Mouse (Mus musculus) B cell, adult 2 months (primary cell): ENCODE data around the gene Scube1.

Experiments
- DNase-seq, 2 experiments: peaks; one replicate each; pipeline ENCODE4 v3.0.0; 2022

The Scube1 gene

DNA sequence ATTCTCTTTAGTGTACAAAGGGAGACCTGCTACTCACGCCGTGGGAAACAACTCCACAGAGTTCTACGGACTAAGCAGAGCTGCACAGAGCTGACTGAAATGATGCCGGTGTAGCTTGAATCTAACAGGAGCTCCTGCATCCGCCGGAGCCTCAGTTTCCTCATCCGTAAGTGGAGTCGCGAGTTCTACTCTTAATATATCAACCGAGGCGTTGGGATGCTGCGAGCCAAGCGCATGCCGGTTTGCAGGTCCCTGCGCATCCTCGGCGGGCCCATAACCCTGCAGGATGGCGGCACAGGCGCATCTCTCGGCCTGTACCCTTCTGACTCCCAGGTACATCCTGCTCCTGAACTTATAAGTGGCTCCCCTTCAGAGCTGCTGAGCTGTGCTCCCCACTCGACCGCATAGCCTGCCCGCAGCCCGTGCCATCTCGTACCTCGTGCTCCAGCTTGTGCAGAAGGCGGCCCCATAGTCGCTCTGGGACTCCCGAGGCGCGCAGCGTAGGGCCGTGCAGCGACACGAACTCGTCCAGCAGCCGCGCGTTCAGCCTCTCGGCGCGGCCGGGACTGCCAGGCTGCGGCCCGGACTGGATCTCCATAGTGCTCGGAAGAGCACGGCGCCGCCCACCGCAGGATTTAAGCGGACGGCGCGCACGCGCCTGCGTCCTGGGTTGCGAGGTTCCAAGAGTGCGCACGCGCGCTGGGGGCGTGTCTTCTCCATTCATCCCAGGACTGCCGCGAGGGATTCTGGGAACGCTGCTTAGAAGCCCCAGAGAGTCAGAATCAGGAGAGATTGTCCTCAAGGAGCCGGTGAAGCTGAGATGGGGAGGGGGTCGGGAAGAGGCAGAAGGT, 130.1 kb downstream of the Scube1 start, which contains the start of gene Ttll12:
Ttll12 (minus strand) TSS at position 645 of the 851 bp plus-strand sequence.
- peak; percentile 54 to 61 for DNase-seq

DNA sequence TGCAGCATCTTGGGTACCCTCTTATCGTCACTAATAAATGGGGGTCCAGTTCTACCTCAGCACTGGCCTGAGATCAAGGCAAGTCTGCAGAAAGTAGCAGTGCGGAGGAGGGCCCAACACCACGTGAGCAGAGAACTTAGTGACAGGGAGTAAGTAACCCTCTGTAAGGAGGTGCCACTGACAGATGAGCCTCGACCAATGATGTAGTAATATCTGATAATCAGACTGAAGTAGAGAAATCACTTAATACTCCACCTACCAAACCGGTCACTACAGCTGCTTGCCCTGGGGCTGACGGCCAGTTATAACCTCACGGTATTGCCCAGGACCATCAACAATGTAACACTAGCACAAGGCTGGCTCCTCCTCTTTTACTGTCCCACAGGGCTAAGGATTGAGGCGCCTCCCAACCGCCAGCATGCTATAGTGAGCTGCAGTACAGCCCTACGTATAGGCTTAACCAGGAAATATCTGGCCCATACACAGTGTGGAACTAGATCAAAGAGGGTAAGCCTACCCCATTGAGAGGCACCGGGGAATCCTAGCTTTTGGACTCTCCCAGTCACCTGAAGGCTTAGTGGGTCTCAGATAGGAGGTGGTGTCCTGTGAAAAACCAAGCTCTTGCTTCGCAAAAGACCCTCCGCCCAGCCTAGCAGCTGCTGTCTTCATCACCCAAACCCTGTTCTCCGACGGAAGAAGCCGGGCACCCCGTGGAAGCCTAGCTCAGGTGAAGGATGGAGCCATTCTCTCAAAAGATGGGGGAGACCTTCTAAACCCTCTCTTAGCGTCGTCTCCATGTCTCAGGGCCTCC, 130.9 kb downstream of the Scube1 start:
- DNase-seq: no peak

DNA sequence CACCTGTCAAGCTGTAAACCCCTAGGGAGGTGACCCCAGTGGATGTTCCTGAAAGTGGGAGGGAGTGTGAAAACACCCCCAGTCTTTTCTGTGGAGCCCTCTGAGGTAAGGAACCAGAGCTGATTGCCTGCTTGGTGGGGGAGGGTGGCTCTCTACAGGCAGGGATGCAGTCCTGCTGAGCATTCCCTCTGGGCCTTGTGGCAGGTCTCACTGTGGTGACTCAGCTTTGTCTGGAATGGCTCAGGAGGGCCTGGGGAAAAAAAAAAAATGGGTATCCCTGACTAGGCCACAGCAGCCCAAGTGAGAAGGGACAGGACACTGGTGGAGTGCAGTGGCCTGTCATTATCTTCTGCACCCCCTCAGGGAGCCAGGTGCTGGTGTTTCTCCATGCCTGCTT, 131.6 kb downstream of the Scube1 start:
- no peak for DNase-seq

DNA sequence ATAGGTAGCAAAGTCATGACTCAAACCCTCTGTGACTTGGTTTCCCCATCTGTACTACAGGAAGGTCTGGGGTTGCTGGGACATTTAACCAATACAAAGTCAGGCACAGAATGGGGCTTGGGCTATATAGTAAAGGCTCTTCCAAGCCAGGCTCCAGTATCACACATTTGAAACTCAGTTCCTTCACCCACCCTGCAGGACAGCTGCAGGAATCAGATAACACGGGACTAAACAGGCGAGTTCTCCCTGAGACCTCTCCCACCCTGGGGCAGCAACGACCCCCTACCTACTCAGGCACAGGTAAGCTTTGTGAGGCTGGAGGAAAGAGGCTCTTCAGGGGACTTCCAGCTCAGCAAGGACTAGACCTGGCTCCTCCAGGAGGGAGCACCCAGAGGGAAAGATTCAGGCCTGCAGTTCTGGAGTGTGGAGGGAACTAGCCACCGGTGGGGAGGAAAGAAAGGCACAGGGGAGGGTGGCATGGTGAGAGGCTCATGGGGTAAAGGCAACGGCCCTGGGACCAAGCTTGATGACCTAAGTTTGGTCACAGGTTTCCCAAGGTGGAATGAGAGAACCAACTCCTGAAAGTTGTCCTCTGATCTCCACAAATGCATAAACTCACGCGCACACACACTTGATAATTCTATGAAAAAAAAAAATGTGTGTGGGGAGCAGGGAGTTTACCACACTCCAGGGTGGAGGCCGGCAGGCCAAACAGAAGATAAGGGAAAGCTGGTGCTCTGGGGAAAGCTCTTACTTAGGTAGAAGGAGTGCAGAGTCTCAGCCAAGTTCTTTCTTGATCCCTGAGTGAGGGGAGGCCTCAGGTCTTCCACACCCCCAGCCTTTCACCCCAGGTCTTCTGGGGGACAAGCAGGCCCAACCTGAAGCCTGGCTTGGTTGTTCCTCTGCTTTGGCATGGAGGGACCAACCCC, 132.3 kb downstream of the Scube1 start:
- no peak for DNase-seq

DNA sequence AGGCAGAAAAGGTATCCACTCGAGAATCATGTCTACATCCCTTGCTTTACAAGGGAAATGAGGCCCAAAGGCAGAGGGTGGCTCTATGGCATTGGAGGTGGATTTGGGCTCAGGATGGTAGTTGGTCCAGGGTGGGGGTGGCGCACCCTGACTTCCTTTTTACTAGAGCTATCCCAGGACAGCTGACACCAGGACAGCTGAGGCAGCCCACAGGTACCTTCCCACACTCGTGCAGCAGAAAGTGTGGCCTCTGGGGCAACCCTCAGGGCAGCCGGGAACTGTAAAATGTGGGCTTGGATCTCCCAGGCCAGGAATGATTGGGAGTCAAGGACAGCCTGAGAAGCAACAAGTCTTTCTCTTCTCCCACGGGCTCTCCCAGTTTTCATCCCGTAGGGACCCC, 133.1 kb downstream of the Scube1 start:
- DNase-seq: no peak

DNA sequence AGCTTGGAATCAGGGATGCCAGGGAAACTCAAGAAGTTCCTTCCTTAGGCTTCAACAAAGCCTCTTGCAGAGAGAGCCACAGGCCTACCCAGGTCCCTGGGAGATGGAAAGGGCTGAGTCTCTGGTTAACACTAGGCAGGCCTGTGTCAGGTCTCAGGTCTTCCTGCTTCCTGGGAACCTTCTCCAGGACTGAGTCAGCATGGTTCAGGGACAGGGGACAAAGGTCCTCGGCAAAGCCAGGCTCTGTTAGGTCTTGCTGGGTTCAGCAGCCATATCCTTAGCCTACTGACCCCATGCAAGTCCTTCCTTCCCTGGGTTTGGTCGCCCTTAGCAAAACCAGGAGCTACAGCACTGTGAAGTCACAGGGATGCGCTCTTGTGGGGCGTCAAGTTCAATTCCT, 134.0 kb downstream of the Scube1 start:
- no peak for DNase-seq

DNA sequence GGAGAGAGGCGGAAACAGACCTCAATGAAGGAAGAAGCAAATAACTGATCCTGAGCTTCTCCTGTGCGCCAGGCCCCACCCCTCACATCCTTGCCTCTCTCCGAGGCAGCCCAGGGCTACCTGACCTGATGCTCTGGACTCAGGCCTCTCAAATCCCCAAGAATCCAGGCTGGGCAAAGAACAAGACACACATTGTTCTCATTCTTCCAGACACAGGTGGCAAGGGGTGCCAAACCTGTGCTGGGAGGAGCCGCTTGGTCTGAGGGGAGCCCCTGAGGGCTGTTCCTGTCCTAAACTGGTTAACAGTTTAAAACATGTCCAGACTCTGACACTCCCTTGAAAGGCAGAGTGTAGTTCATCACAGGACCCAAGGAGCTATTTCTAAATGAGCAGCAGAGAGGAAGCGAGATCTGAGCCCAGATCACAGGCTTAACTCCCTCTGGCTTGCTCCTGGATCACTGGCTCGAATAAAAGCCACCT, 140.0 kb downstream of the Scube1 start:
- DNase-seq: no peak

DNA sequence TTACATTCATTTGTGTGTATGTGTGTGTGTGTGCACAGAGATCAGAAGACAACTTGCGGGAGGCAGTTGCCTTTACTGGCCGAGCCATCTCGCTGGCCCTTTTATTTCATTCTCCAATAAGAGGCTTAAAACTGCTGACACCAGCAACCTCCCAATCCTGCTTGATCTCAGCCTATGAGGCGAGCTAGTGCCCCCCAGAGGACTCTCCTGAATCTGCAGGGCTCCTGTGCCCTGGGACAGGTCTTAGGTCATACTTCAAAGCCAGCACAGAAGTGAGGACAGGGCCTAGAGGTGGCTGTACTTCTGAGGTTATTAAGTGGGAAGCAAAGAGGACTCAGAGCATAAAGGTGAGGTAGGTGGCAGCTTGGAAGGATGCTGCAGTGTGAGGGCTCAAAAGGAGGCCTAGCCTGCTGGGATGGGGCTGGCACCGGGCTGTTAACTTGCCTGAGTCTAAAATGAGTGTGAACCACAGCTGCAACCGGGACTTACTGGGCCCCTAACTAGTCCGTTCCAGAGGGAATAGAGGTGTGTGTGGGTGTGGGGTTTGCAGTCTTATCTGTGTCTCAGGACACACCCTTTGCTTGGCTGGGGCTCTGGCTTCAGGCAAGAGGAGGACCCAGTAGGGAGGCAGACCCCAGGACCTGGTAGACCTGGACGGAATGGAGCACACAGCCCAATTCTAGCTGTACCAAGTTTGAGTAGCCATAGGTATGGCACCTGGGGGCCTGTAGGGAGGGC, 141.2 kb downstream of the Scube1 start:
- peak; percentile 38 to 46 for DNase-seq

DNA sequence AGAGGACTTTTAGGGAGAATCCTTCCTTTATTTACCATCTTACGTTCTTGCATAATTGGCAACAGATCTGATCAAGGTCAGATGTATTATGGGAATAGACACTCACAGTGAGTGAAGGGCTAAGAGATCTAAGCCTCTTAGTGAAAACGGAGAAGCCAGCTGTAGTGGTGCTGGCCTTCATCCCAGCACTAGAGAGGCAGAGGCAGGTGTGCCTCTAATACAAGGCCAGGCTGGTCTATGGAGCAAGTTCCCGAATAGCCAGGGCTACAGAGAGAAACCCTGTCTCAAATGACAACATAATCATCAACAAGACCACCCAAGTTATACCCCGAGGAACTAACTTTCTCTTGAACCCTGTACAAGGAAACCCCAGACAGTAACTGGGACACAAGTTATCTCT, 141.9 kb downstream of the Scube1 start:
- DNase-seq: no peak

DNA sequence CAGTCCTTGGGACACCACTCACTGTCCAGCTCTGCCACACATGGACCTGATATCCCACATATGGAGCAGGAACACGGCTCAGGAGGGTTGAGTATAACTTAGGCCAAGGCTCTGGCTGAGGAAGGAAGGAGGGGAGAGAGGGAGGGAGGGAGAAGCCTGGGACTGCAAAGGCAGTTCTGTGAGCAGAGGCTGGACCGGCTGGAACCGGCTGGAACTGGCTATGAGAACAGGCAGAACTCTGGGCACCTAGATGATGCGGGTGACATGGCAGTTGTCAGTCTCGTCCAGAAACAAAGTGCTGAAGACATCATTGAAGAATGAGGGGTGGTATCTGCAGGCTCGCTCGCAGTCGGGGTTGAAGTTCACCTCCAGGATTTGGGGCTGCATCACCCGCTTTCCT, 148.2 kb downstream of the Scube1 start:
- no peak for DNase-seq

DNA sequence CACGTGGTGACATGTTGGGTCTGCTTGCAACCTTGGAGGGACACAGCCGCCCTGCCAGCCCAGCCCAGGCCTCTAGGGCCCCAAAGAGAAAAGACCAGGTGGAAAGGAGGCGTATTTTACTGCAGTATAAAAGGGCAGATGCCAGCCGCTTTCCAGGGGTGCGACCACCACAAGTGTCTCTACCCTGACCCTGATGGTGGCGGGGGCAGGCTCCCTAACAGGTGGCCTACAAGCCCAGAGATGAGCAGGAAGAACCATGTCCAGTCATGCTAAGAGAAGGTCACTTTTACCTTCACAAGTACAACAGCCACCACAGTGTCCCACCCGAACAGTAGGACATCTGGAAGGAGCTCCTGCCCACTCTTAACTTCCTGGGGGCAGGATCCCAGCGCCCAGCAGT, 149.3 kb downstream of the Scube1 start:
- no peak for DNase-seq

DNA sequence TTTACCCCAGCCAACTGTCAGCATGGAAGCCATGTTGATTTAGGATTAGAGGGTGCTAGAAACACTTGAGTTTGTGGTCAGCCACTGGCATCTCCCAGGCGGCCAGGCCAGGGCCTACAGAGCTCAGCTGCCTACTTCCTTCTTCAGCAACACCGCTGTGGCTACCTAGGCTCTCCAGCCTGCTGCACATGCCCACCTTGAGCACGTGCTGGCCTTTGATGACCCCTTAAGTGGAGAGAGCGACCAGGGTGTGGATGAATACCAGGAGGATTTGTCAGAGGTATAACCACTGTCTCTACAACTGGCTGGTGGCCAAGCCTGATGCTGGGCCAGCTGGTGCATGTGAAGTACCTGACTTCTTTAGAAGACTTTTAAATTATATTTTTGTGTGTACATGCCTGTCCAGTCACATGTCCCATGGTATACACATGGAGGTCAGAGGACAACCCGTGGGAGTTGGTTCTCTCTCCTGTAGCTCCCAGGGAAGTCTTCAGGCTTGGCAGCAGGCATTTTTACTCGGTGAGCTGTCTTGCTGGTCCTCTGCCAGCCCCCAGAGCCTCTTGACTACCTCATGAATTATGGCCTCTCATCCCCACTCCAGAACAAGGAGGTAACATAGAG, 150.0 kb downstream of the Scube1 start:
- DNase-seq: no peak

DNA sequence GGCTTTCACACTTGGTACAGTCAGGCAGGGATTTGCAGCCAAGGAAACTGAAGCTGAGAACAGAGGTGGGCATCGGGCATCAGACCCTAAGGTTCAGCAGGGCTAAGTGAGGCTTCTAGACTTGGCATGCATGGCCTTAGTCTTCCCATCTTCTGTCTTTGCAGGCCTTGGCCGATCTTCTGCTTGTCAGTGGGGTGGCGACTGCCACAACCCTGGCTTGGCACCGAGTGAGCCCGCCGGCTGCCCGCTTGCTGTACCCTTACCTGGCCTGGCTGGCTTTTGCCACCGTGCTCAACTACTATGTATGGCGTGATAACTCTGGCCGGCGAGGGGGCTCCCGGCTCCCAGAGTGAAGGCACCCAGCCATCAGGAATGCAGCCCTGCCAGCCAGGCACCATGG, 151.2 kb downstream of the Scube1 start:
- DNase-seq: no peak

DNA sequence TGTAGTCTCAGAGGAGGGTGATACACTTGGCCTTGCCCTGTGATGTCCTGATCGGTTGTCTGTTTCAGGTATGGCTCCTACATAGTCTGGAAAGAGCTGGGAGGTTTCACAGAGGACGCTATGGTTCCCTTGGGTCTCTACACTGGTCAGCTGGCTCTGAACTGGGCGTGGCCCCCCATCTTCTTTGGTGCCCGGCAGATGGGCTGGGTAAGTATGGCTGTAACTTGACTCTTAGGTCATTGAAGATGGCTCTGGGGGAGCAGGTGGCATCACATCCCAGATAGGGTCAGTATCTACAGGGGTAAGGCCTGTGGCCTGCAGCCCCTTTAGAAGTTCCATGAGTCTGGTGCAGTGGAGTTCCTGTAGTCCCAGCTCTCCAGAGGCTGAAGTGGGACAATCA, 152.7 kb downstream of the Scube1 start:
- no peak for DNase-seq

DNA sequence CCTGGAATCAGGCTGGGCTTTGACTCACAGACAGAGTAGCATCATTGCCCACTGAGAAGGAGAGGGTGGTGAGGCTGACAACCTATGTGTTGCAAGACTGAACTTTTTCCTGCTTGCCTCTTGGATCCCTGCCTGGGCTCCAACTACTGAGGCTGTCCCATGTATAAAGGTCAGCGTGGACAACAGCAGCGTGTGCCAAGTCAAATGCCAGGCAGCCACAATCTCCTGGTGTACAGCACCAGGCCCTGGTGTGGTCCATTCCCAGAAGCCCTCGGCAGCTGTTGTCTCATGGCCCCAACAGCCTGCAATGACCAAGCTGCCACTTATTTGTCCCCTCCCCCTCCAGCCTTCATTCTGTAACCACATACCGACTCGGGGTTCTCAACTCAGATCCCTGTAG, 153.2 kb downstream of the Scube1 start:
- no peak for DNase-seq

DNA sequence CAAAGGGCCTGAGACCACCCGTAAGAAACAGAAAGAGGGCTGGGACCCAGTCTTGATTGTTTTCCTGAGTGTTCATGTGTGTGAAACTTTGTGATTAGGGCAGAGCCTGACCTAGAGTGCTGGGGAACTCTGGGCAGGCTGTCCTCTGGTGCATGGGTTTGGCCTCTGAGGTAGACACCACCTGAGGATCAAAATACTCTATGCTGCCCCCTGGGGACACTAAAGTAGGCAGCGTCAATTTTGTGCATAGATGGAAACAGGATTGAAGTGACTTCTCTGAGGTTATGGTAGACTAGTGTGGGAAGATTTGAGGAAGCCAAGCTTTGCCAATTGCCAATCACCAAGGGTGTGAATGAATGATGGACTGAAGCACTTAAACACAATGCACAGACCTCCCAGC, 154.2 kb downstream of the Scube1 start:
- DNase-seq: peak; percentile 25 to 27

DNA sequence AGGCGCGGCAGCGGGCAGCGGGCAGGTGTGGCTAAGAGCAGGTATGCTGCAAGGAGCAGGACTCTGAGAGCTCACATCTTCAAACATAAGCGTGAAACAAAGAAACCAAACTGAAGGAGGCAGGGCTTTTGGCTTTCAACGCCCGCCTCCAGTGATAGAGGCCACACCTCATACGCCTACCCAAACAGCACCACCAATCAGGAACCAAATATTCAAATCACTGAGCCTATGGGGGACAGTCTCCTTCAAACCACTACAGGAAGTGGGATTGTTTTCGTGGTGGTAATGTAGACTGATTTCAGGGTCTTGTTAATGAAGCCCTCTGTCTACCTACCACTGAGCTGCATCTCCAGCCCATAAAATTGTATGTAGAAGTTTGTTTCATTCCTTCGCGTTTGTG, 155.1 kb downstream of the Scube1 start:
- DNase-seq: no peak

DNA sequence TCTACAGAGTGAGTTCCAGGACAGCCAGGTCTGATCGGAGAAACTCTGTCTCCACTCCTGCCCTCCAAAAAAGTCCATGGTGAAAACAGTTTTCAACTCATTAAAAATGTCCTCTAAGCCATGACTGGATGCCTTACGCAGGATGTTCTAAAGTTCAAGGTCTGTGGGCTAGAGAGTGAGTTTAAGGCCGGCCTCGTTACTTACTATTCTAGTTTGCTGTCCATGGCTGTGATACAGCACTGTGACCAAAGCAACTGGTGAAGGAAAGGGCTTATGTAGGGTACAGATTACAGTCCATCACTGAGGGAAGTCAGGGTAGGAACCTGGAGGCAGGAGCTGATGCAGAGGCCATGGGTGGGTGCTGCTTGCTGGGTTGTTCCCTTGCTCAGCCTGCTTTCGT, 156.3 kb downstream of the Scube1 start:
- no peak for DNase-seq

DNA sequence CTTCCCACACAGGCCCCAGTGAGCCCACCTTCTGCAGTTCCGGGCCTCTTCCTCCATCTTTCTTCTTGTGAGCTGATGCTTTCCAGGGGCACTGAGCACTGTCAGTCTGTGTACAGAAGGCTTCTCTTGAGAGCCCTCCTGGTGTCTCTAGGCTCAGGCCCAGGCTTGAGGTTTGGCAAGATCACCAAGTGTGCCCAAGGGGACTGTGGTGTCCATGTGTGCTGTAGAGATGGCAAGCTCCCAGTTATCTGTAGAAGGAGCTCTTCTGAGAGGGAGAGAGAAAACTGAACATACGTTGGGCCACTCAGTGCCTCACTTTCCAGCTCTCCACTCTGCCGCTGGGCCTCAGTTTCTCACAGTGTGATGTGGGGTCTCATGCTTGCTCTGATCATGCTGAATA, 157.1 kb downstream of the Scube1 start:
- no peak for DNase-seq

DNA sequence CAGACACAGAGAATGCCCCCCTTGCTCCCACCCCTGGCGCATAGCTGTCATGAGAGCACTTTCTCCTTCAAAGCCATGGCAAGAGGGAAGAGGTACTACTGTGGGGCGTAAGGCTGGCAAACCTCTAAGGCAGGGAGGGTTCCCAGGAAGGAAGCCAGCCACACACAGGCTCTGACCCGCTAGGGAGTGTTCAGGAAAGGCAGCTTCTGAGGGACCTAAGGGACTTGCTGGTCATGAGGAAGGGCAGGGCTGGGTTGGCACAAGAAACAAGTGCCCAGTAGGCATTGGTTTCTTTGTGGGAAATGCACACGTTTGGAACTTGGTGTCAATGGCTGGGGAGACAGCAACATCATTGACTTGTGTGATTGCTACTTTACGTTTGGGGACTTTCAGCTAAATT, 158.8 kb downstream of the Scube1 start:
- no peak for DNase-seq

DNA sequence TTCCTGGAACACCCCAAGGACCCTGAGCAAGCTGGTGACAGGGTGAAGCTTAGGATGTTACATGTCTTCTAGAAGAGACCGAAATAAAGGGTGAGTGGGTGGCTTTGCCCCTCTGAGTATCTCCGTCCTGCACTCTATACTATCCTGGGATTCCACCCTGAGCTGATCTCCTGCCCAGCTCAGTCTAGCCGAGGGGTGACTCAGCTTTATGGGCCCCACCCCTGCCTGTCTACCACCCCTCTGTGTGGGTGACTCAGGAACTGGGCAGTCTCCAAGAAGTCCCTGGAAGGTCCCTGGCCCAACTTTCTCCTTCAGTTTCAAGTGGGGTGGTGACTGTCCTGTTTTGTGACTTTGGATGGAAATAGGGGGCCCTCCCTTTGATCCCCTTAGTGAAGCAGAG, 159.4 kb downstream of the Scube1 start:
- DNase-seq: no peak
